Mouse (Mus musculus) brain, embryonic 14.5 days (tissue): Measurements from ENCODE around the gene Glb1. TPM values are rescaled to one million over a fixed set of nuclear protein-coding genes. Genes with fewer than 3 reads are reported as not detected.
"Not testable (repeated sequence)": the region's sequence is repeated elsewhere in the genome, so short reads cannot be mapped to it uniquely, and the experiment has no call there.

ENCODE experiments used
- DNase-seq: peaks from one replicate; pipeline ENCODE4 v3.0.0-alpha.2; 2011; ENCODE audit warnings: low read depth
- CTCF ChIP-seq: fragments of 200-500 bp; IDR thresholded peaks from 2 replicates; pipeline ENCODE4 v1.5.1; 2012; ENCODE audit warnings: inconsistent platforms, mild to moderate bottlenecking, moderate library complexity, borderline replicate concordance; ENCODE audit not compliant: insufficient read depth, insufficient read length; ENCODE audit errors: extremely low read depth
- POLR2A ChIP-seq: fragments of 200-500 bp; IDR thresholded peaks from 2 replicates; pipeline ENCODE4 v1.6.1; 2012; ENCODE audit warnings: mild to moderate bottlenecking, inconsistent platforms, borderline replicate concordance; ENCODE audit not compliant: poor library complexity, insufficient read depth, insufficient read length, severe bottlenecking; ENCODE audit errors: extremely low read depth
- polyA plus RNA-seq: library from polyadenylated mRNA; depleted of rRNA; stranded (reverse); fragments of >200 nt; gene quantifications from 2 replicates; pipeline ENCODE4 v1.2.3, GENCODE M21; 2012; rRNA removed

Gene Glb1
- polyA plus RNA-seq, 1 experiment, result 27.4 TPM

DNA sequence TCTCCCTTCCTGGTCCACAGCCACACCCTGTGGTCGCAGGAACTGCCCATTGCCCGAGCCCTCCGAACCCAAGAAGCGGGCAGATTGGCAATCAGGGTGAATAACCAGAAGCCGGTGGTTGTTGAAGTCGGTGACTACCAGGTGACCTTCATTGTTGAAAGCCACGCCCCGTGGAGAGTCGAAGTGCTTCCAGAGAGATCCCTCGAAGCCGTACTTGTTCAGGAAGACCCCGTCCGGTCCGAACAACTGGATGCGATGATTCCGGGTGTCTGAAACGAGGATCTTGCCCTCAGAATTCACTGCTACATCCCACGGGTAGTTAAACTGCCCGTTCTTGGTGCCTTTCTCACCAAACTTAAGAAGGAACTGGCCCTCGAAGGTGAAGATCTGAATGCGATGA, 112.0 kb downstream of the Glb1 start:
- no peak for DNase-seq
- TF ChIP-seq POLR2A (no peak), CTCF (no peak)

DNA sequence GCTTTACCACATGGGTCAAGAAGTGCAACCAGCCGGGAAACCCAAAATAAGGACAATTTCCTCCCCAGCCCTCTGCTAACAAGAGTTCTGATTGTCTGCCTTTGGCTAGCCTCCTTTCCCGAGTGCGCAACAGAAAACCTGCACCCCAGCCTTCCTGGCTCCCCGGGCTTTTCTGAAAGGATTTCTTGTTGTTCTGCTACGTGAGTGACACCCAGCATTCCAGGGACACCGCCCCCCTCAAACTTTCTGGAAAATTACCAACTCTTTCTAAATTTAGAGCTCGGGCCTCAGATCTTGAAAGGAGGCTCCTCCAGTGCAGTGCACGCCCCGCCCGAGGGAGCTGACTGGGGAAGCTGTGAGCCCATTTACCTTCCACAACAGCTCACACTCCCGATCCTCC, 114.5 kb downstream of the Glb1 start, which contains the start of gene C130032M10Rik:
Gene C130032M10Rik, plus strand, starts transcription at position 334 of the 400 bp plus-strand sequence.
- peak; percentile 22 for DNase-seq
- no peak for TF ChIP-seq POLR2A
- no peak for TF ChIP-seq CTCF

DNA sequence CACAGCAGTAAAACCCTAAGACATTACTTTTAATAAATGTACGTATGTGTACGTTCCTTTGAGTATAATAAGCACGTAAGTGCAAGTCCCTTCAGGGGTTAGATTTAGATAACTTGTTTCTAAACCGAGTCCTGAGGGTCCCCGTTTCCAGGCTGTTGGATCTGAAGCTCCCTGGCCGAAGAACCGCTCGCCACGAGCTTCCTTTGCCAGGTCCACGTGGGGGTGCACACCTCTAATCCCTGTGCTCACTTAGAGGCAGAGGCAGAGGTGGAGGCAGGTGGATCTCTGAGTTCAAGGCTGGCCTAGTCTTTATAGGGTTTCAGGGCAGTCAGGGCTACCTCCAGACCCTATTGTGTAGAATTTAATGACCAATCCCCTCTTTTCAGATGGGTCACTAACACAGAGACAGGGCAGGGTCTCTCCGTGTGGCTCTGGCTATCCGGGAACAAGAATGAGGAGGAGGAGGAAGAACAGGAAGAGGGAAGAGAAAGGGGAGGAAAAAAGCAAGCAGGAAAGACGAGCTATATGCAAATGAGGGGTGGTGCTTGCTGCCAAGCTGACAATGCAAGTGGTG, 117.1 kb downstream of the Glb1 start:
- no peak for DNase-seq

DNA sequence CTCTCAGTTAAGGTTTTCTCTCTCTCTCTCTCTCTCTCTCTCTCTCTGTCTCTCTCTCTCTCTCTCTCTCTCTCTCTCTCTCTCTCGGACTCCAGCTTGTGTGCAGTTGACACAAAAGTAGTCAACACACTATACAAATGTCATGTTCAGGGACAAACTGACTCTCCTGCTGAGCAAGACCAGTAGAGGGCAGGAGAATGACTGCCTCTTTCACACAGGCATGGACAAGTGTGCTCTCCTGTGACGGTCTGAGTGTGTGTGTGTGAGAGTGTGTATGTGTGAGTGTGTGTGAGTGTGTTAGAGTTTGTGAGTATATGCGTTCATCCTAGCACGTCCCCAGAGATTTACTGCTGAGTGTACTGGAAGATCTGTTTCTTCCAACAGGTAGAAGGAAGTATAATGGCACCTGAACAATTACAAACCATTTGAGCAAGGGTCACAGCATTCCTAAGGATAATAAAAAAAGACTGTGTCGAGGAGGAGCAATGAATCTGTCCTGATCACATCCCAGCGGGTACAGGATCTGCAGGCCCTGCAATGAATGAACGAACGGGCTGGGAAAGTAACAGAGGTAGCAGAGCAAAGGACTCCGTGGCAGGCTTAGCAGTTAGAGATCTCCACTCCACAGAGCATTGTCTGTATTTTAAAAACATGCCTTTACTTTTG, 118.1 kb downstream of the Glb1 start:
- TF ChIP-seq CTCF, result 0 out of 2 replicates have a peak, but pooled peaks have one; percentile 19
- no peak for TF ChIP-seq POLR2A
- no peak for DNase-seq

More for the DNA sequence above, 117.1 kb downstream of the Glb1 start:
- TF ChIP-seq CTCF (no peak), POLR2A (no peak)

GRCm38 (mm10) chr9:114520529-114520928, 119.7 kb downstream of the Glb1 start:
- not testable (repeated sequence) for DNase-seq

GRCm38 (mm10) chr9:114522041-114522440, 121.2 kb downstream of the Glb1 start:
- no peak for DNase-seq
- TF ChIP-seq CTCF (peak; percentile 25; the same call in 1 of the 2 replicates), POLR2A (no peak)

GRCm38 (mm10) chr9:114522501-114522900, 121.6 kb downstream of the Glb1 start:
- TF ChIP-seq CTCF (no peak), POLR2A (no peak)
- DNase-seq, result no peak

Other genes with a start within 250 kb of the Glb1 start
- gene Bcl2a1c, start 70.9 kb upstream of the Glb1 start, polyA plus RNA-seq, result not detected in 2 replicates
- gene Crtap, start 10.4 kb upstream of the Glb1 start, polyA plus RNA-seq, result 26.2 and 32.6 TPM in 2 replicates
- gene Tmppe, start within 50 bp of the Glb1 start, polyA plus RNA-seq, result 3.2 and 4.9 TPM in 2 replicates
- 0.05 TPM in 1 of 2 replicates, not detected in the other for gene Ccr4, start 103.8 kb downstream of the Glb1 start, polyA plus RNA-seq
- not detected in 2 replicates for gene C130032M10Rik, start 114.6 kb downstream of the Glb1 start, polyA plus RNA-seq
- gene Trim71, start 163.3 kb downstream of the Glb1 start, polyA plus RNA-seq, result 0.13 and 0.31 TPM in 2 replicates
- gene Cnot10, start 239.1 kb downstream of the Glb1 start, polyA plus RNA-seq, result 64.4 and 67.7 TPM in 2 replicates